Comparison of ENCODE assay signal across 8 mouse cellular contexts in the genomic region with DNA sequence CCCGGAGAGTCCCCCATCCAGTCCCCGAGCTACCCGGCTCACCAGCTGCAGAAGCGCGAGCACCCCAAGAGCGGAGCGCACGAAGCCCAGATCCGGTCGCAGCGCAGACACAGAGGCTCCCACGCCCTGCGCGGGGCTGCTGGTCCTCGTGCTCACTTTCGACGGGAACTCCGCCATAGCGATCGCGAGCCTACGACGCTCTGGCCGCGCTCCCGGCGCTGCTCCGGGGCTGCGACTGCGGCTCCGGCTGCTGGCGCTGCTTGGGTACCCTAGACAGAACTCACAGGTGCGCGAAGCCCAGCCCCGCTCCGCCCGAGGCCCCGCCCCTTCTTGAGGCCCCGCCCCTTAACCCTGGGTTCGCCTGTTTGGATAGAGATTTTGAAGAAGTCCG. TPM values are rescaled to one million over a fixed set of nuclear protein-coding genes. Genes with fewer than 3 reads are reported as not detected.
DNase-seq lines count a peak whose midpoint lies in the region; ATAC-seq and TF ChIP-seq lines count a peak whose summit lies in the region.

A gene (minus strand): TSS at position 285 of the 391 bp plus-strand sequence.

- H3K4me3 ChIP-seq in testis, adult 2 months (ENCODE audit: control insufficient read depth, low read depth, low read length), result peak within 1 kb of the TSS; percentile 58
- H3K4me3 ChIP-seq in hindbrain, embryonic 14.5 days (replicated peaks; ENCODE audit: low read length), result peak within 1 kb of the TSS; percentile 39

- ATAC-seq in hindbrain, embryonic 14.5 days (ENCODE audit: low FRiP score), result peak; percentile 49; the same call in 1 of the 2 replicates

- H3K9ac ChIP-seq in hindbrain, embryonic 14.5 days, result peak within 1 kb of the TSS; percentile 42; the same call in 1 of the 2 replicates

- no peak for TF ChIP-seq POLR2A in testis, adult 2 months (IDR thresholded peaks at IDR 0.05; ENCODE audit: control insufficient read depth, low read depth, low read length)

- WGBS in hindbrain, embryonic 14.5 days, result under 1% methylated on average over 41 of the region's 41 CpGs

- no peaks in the 10 kb centered on the region for H3K9me3 ChIP-seq in hindbrain, embryonic 14.5 days (ENCODE audit: control insufficient read depth, low read length)

- peaks cover 6% of the 10 kb centered on the region for H3K4me1 ChIP-seq in testis, adult 2 months (ENCODE audit: control insufficient read depth, insufficient read depth, low read length)
- peaks cover 9% of the 10 kb centered on the region for H3K4me1 ChIP-seq in hindbrain, embryonic 14.5 days (replicated peaks; ENCODE audit: control insufficient read depth, insufficient read depth, low read length)

- H3K27ac ChIP-seq in testis, adult 2 months (ENCODE audit: control insufficient read depth, insufficient read depth, low read depth, low read length), result no peak within 1 kb of the TSS
- H3K27ac ChIP-seq in hindbrain, embryonic 14.5 days, result no peak within 1 kb of the TSS

- DNase-seq in testis, postnatal 10 days (ENCODE audit: low spot score), result no peak
- DNase-seq in embryo, embryonic 11 days, result peak; percentile 68
- DNase-seq in hindbrain, embryonic 14.5 days (ENCODE audit: low spot score), result peak; percentile 37
- DNase-seq in layer of hippocampus, postnatal 14 days (ENCODE audit: low spot score in 2 of 2), result peak; percentile 45 to 47
- peak; percentile 49 for DNase-seq in lung, postnatal 36 days
- DNase-seq in splenic B cell, adult 2 months (ENCODE audit: low read depth, low spot score), result peak; percentile 71
- no peak for DNase-seq in cerebellum, adult 11-12 months

- no peaks in the 10 kb centered on the region for H3K27me3 ChIP-seq in testis, adult 2 months (ENCODE audit: control insufficient read depth, insufficient read depth, low read length)
- peaks cover 57% of the 10 kb centered on the region for H3K27me3 ChIP-seq in hindbrain, embryonic 14.5 days (ENCODE audit: control insufficient read depth, insufficient read depth, low read length)
- no peaks in the 10 kb centered on the region for H3K27me3 ChIP-seq in splenic B cell, adult 2 months (ENCODE audit: control insufficient read depth, insufficient read depth, low read length, poor library complexity, severe bottlenecking)

- no peak for TF ChIP-seq CTCF in testis, adult 2 months (IDR thresholded peaks at IDR 0.05; ENCODE audit: control insufficient read depth, insufficient read depth, insufficient replicate concordance, low read depth, low read length)

- H3K36me3 ChIP-seq in testis, adult 2 months (ENCODE audit: control insufficient read depth, insufficient read depth, low read length), result no peaks in the 10 kb centered on the region
- H3K36me3 ChIP-seq in hindbrain, embryonic 14.5 days (replicated peaks; ENCODE audit: control insufficient read depth, insufficient read depth), result no peaks in the 10 kb centered on the region
- no peaks in the 10 kb centered on the region for H3K36me3 ChIP-seq in splenic B cell, adult 2 months (ENCODE audit: control insufficient read depth, insufficient read depth, low read length, poor library complexity, severe bottlenecking)

- H3K4me2 ChIP-seq in hindbrain, embryonic 14.5 days (replicated peaks), result peak within 1 kb of the TSS; percentile 66

RNA-seq across cellular contexts. Expression of the gene that starts here (rescaled TPM):
- 0.65 and 2.8 TPM in 2 replicates for polyA plus RNA-seq in testis, adult 2 months (2012; rRNA removed)
- 2.0 and 2.2 TPM in 2 replicates for polyA plus RNA-seq in hindbrain, embryonic 14.5 days (2014; fragmentation: Nextera tagmentation; extraction: Ambion mirVana)
- total RNA-seq in layer of hippocampus, postnatal 14 days (2021), result 10 to 100 TPM; 60.7 to 66.1 TPM

Comparison
In these comparisons a context has a peak if more than half of its experiments do, and no peak if none do; other contexts are left out.
1. DNase-seq: peak in embryo, embryonic 11 days (single experiment), hindbrain, embryonic 14.5 days (single experiment), layer of hippocampus, postnatal 14 days (2 of 2), lung, postnatal 36 days (single experiment) and splenic B cell, adult 2 months (single experiment); none in testis, postnatal 10 days (single experiment) and cerebellum, adult 11-12 months (single experiment).